Mouse (Mus musculus): ENCODE results near the gene Antxr1.

DNA sequence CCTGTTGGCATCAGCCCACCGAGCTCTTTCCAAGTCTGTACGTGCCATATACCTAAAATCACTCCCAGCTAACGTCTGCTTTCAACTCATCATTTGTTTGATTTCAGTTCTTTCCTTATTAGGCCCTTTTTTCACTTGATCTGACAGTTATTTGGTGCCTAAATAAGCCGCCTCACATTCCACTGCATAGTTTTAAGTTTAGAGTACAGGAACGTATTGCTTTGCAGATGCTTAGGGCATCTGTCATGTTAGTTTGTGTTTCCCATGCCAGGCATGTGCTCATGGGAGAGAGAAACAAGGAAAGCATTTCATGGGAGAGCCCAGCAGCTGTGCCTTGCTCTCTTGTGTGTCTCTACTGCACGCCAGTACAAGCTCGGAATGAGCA, 50.3 kb downstream of the Antxr1 start:
- TF ChIP-seq EP300 (IDR thresholded peaks at IDR 0.05; ENCODE audit: low read length) (no peak), POLR2A (IDR thresholded peaks at IDR 0.05; ENCODE audit: low read depth, low read length) (no peak), KAT2A (IDR thresholded peaks at IDR 0.05; ENCODE audit: insufficient replicate concordance, low read length) (no peak), SMC3 (IDR thresholded peaks at IDR 0.05; ENCODE audit: low read depth, low read length) (no peak), ZC3H11A (IDR thresholded peaks at IDR 0.05; ENCODE audit: low read depth, low read length) (no peak), ZKSCAN1 (IDR thresholded peaks at IDR 0.05; ENCODE audit: borderline replicate concordance, low read depth, low read length) (no peak), USF2 (conservative IDR thresholded peaks at IDR 0.05; ENCODE audit: low read depth, low read length) (no peak), ELF1 (IDR thresholded peaks at IDR 0.05; ENCODE audit: low read depth, low read length) (no peak)
